Mouse (Mus musculus): ENCODE measurements around the gene Ugt1a10. TPM values are rescaled to one million over a fixed set of nuclear protein-coding genes. Genes with fewer than 3 reads are reported as not detected.

Gene Ugt1a10
- polyA plus RNA-seq, 1 experiment from 2014 or later: 0.21 TPM

GRCm38 (mm10) chr1:88255989-88256754 lies 201.0 kb downstream of the Ugt1a10 start:
- no peak for TF ChIP-seq EP300 (IDR thresholded peaks at IDR 0.05; ENCODE audit: low read depth)
- TF ChIP-seq CTCF (IDR thresholded peaks at IDR 0.05; ENCODE audit: low read depth): no peak
- H3K27me3 ChIP-seq (ENCODE audit: insufficient read depth, low read length): no peaks in the 10 kb centered on the region
- no peak overlapping the region for H3K27ac ChIP-seq (ENCODE audit: low read depth)
- H3K4me2 ChIP-seq (ENCODE audit: low read depth, low read length): no peak overlapping the region
- ATAC-seq: no peak
- 71% methylated on average over 13 of the region's 13 CpGs for WGBS (ENCODE audit: insufficient replicate concordance)
- H3K9ac ChIP-seq (replicated peaks): no peak overlapping the region
- peaks cover 1% of the 10 kb centered on the region; the same call in 1 of the 2 replicates for H3K36me3 ChIP-seq (replicated peaks; ENCODE audit: insufficient read depth, low read length)
- no peak for DNase-seq
- no peak overlapping the region for H3K4me3 ChIP-seq (ENCODE audit: low read depth, low read length)
- H3K4me1 ChIP-seq (ENCODE audit: insufficient read depth): peaks cover 50% of the 10 kb centered on the region
- H3K9me3 ChIP-seq (ENCODE audit: low read length): 0 out of 2 replicates have a peak, but pooled peaks cover 2% of the 10 kb centered on the region

- no peaks in the 10 kb centered on the region for H3K27me3 ChIP-seq (ENCODE audit: insufficient read depth, low read length)
- DNase-seq (no peak), ATAC-seq (no peak)
- no peak overlapping the region for H3K9ac ChIP-seq (replicated peaks)
- H3K27ac ChIP-seq (ENCODE audit: low read depth): no peak overlapping the region
- H3K4me3 ChIP-seq (ENCODE audit: low read depth, low read length): no peak overlapping the region
- 0 out of 2 replicates have a peak, but pooled peaks cover 2% of the 10 kb centered on the region for H3K9me3 ChIP-seq (ENCODE audit: low read length)
- peaks cover 59% of the 10 kb centered on the region for H3K4me1 ChIP-seq (ENCODE audit: insufficient read depth)
- H3K36me3 ChIP-seq (replicated peaks; ENCODE audit: insufficient read depth, low read length): peaks cover 10% of the 10 kb centered on the region
- H3K4me2 ChIP-seq (ENCODE audit: low read depth, low read length): no peak overlapping the region
- 71% methylated on average over 10 of the region's 10 CpGs for WGBS (ENCODE audit: insufficient replicate concordance)
- TF ChIP-seq EP300 (IDR thresholded peaks at IDR 0.05; ENCODE audit: low read depth) (no peak), CTCF (IDR thresholded peaks at IDR 0.05; ENCODE audit: low read depth) (no peak)
Measured at GRCm38 (mm10) chr1:88256886-88257663, 201.9 kb downstream of the Ugt1a10 start.

- Histone ChIP-seq H3K4me3 (ENCODE audit: low read depth, low read length) (no peak overlapping the region), H3K9me3 (ENCODE audit: low read length) (no peaks in the 10 kb centered on the region), H3K4me1 (ENCODE audit: insufficient read depth) (peaks cover 65% of the 10 kb centered on the region), H3K27ac (ENCODE audit: low read depth) (no peak overlapping the region), H3K4me2 (ENCODE audit: low read depth, low read length) (no peak overlapping the region), H3K27me3 (ENCODE audit: insufficient read depth, low read length) (no peaks in the 10 kb centered on the region), H3K36me3 (replicated peaks; ENCODE audit: insufficient read depth, low read length) (peaks cover 16% of the 10 kb centered on the region), H3K9ac (replicated peaks) (no peak overlapping the region)
- TF ChIP-seq CTCF (IDR thresholded peaks at IDR 0.05; ENCODE audit: low read depth): no peak
- TF ChIP-seq EP300 (IDR thresholded peaks at IDR 0.05; ENCODE audit: low read depth): no peak
- DNase-seq (no peak), ATAC-seq (no peak)
- 75% methylated on average over 6 of the region's 6 CpGs for WGBS (ENCODE audit: insufficient replicate concordance)
Measured at GRCm38 (mm10) chr1:88257681-88258080, 202.5 kb downstream of the Ugt1a10 start.

- 60% methylated on average over 6 of the region's 6 CpGs for WGBS (ENCODE audit: insufficient replicate concordance)
- DNase-seq (no peak), ATAC-seq (no peak)
- H3K4me1 ChIP-seq (ENCODE audit: insufficient read depth): peaks cover 60% of the 10 kb centered on the region
- H3K27me3 ChIP-seq (ENCODE audit: insufficient read depth, low read length): no peaks in the 10 kb centered on the region
- TF ChIP-seq CTCF (IDR thresholded peaks at IDR 0.05; ENCODE audit: low read depth) (no peak), EP300 (IDR thresholded peaks at IDR 0.05; ENCODE audit: low read depth) (no peak)
- no peak overlapping the region for H3K4me2 ChIP-seq (ENCODE audit: low read depth, low read length)
- H3K9ac ChIP-seq (replicated peaks): no peak overlapping the region
- peaks cover 23% of the 10 kb centered on the region for H3K36me3 ChIP-seq (replicated peaks; ENCODE audit: insufficient read depth, low read length)
- no peaks in the 10 kb centered on the region for H3K9me3 ChIP-seq (ENCODE audit: low read length)
- H3K27ac ChIP-seq (ENCODE audit: low read depth): no peak overlapping the region
- H3K4me3 ChIP-seq (ENCODE audit: low read depth, low read length): no peak overlapping the region
Measured at GRCm38 (mm10) chr1:88258361-88258760, 203.2 kb downstream of the Ugt1a10 start.

GRCm38 (mm10) chr1:88258881-88259642 lies 203.9 kb downstream of the Ugt1a10 start:
- 0 out of 2 replicates have a peak overlapping the region, but pooled peaks have one; percentile 1 for H3K9ac ChIP-seq (replicated peaks)
- 60% methylated on average over 8 of the region's 8 CpGs for WGBS (ENCODE audit: insufficient replicate concordance)
- peaks cover 30% of the 10 kb centered on the region for H3K36me3 ChIP-seq (replicated peaks; ENCODE audit: insufficient read depth, low read length)
- TF ChIP-seq EP300 (IDR thresholded peaks at IDR 0.05; ENCODE audit: low read depth) (no peak), CTCF (IDR thresholded peaks at IDR 0.05; ENCODE audit: low read depth) (no peak)
- no peak overlapping the region for H3K4me2 ChIP-seq (ENCODE audit: low read depth, low read length)
- peak overlapping the region; percentile 53 for H3K27ac ChIP-seq (ENCODE audit: low read depth)
- H3K27me3 ChIP-seq (ENCODE audit: insufficient read depth, low read length): no peaks in the 10 kb centered on the region
- H3K4me1 ChIP-seq (ENCODE audit: insufficient read depth): peaks cover 54% of the 10 kb centered on the region
- DNase-seq (no peak), ATAC-seq (no peak)
- no peaks in the 10 kb centered on the region for H3K9me3 ChIP-seq (ENCODE audit: low read length)
- no peak overlapping the region for H3K4me3 ChIP-seq (ENCODE audit: low read depth, low read length)
